Mouse (Mus musculus) c-Kit-positive CD71-positive TER-119-positive erythroid progenitor cells, embryonic 14.5 days (primary cell): ENCODE measurements around the gene Ap5z1.

Source experiments
- DNase-seq: peaks from one replicate; pipeline ENCODE4 v3.0.0-alpha.2; 2013; ENCODE audit warnings: low spot score

The Ap5z1 gene

DNA sequence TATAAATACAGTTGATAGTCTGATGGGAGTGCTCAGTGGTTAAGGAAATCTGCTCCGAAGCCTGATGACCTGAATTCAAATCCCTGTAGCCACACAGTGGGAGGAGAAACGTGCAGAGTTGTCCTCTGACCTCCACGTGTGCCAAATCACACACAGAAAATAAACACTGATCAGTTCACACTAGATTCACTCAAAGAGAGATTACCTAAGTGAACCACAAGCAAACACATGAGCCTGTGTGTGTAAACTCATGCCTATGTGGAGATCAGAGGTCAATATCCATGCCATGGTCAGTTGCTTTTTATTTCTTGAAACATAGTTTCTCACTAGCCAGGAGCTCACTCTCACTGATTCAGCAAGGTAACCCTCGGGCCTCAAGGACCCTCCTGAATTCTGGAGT, 56.6 kb downstream of the Ap5z1 start:
- no peak for DNase-seq

DNA sequence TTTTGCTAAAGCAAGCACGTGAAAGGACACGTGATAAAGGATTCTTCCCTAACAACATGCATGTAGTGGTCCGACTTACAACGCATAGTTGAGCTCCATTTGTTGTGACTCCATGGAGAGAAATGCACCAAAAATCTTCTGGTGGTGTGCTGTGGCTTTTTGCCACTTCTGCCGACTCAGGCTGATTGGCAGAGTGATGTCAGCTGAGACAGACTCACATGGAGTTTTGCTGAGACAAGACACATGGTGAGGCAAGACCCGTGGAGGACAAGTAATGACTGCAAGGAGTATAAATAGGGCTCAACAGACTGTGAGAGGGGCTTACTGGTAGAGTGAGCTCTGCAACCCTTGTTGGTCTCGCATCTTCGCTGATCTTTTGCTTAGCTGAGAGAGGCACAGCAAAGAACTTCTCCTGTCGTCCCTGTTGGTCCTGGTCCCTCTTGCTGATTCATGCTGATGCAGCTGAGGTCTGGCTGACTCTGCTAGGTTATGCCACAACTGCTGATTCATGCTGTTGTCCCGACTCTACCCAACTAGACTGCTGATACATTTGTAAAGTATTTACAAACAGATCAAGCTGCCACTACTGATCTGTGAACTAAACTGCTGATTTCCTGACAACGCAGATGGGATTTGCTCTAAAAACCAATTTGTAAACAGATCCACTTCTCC, 57.6 kb downstream of the Ap5z1 start:
- DNase-seq, result peak; percentile 20

GRCm38 (mm10) chr5:142524711-142525464, 61.1 kb downstream of the Ap5z1 start:
- DNase-seq, result no peak
